Mouse (Mus musculus) hindbrain, embryonic 13.5 days (tissue): ENCODE measurements at regions not wholly inside any gene's neighbourhood (a gene's known extent, or its start where the extent isn't known, plus 50 kb on each side); places are given as distances from the start of the nearest gene placed in this dataset.
A peak's percentile ranks its signal among the peaks of the same experiment; 100 is the strongest.

Source experiments
- ATAC-seq: fragments of 200-750 bp; cut with Nextera tagmentation; 2 replicates; pipeline ENCODE4 v1.8.0; 2017; ENCODE audit warnings: moderate TSS enrichment; ENCODE audit not compliant: low FRiP score
- H3K27ac ChIP-seq: fragments of 300-500 bp; sonication (generic); 2 replicates; pipeline ENCODE4 v1.5.1; 2015; ENCODE audit warnings: inconsistent platforms, mild to moderate bottlenecking, moderate library complexity
- H3K27me3 ChIP-seq: fragments of 300-500 bp; sonication (generic); 2 replicates; pipeline ENCODE4 v1.6.1; 2015; ENCODE audit warnings: mild to moderate bottlenecking, inconsistent platforms
- H3K36me3 ChIP-seq: fragments of 300-500 bp; sonication (generic); 2 replicates; pipeline ENCODE4 v1.6.1; 2015; ENCODE audit warnings: mild to moderate bottlenecking, inconsistent platforms
- H3K4me1 ChIP-seq: fragments of 300-500 bp; sonication (generic); replicated peaks from 2 replicates; pipeline ENCODE4 v1.6.1; 2015; ENCODE audit warnings: inconsistent platforms
- H3K4me2 ChIP-seq: fragments of 300-500 bp; sonication (generic); 2 replicates; pipeline ENCODE4 v1.6.1; 2015; ENCODE audit warnings: inconsistent platforms, mild to moderate bottlenecking, moderate library complexity
- H3K4me3 ChIP-seq: fragments of 300-500 bp; sonication (generic); 2 replicates; pipeline ENCODE4 v1.5.1; 2015; ENCODE audit warnings: mild to moderate bottlenecking, inconsistent platforms
- H3K9ac ChIP-seq: fragments of 300-500 bp; sonication (generic); 2 replicates; pipeline ENCODE4 v1.6.1; 2015; ENCODE audit warnings: mild to moderate bottlenecking, inconsistent platforms
- H3K9me3 ChIP-seq: fragments of 300-500 bp; sonication (generic); 2 replicates; pipeline ENCODE4 v1.6.1; 2016; ENCODE audit warnings: inconsistent platforms
- WGBS: fragments of 180-500 bp; shearing (Covaris S2); methylation state at CpG from one replicate; pipeline ENCODE4 v1.1.7; 2015; 5-methylcytosine and 5-hydroxymethylcytosine counted together

- Histone ChIP-seq H3K27me3 (no peaks in the 10 kb centered on the region), H3K36me3 (no peaks in the 10 kb centered on the region), H3K9me3 (no peaks in the 10 kb centered on the region), H3K27ac (no peak overlapping the region), H3K4me3 (no peak overlapping the region), H3K9ac (no peak overlapping the region), H3K4me1 (peaks cover 19% of the 10 kb centered on the region), H3K4me2 (no peak overlapping the region)
- WGBS: 59% methylated on average over 7 of the region's 7 CpGs
- no peak for ATAC-seq
Measured at GRCm38 (mm10) chr14:68447240-68447923, 846.7 kb downstream of the Synb start.

DNA sequence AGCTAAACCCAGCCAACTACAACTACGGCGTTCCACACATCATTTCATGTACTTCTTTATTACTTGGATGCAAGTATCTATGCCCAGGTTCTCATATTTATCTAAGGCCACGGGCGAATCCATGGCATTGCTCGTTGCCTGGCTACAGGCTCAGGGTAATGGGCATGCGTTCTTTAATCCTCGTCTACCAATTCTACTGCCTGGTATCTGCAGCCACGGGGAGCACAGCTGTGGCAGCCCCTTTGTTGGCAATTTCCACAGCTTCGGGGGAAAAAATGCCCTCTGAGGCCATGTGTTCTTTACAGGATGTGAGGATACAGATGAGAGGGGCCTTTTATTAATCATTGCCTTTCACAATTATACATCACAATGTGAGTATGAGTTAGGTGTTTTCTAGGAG, 860.8 kb downstream of the Synb start:
- Histone ChIP-seq H3K27me3 (no peaks in the 10 kb centered on the region), H3K9me3 (no peaks in the 10 kb centered on the region), H3K36me3 (no peaks in the 10 kb centered on the region), H3K4me1 (peaks cover 4% of the 10 kb centered on the region), H3K9ac (no peak overlapping the region), H3K4me2 (no peak overlapping the region), H3K27ac (peak overlapping the region; percentile 60), H3K4me3 (no peak overlapping the region)
- WGBS: 50% methylated on average over 9 of the region's 9 CpGs
- 0 out of 2 replicates have a peak, but pooled peaks have one; percentile 28 for ATAC-seq

- Histone ChIP-seq H3K9ac (no peak overlapping the region), H3K9me3 (no peaks in the 10 kb centered on the region), H3K27me3 (no peaks in the 10 kb centered on the region), H3K4me1 (peaks cover 4% of the 10 kb centered on the region), H3K4me3 (no peak overlapping the region), H3K27ac (no peak overlapping the region), H3K4me2 (no peak overlapping the region), H3K36me3 (no peaks in the 10 kb centered on the region)
- ATAC-seq: no peak
- 67% methylated on average over 2 of the region's 2 CpGs for WGBS
Measured at GRCm38 (mm10) chr14:68432111-68432510, 862.0 kb downstream of the Synb start.

- no peaks in the 10 kb centered on the region for H3K9me3 ChIP-seq
- H3K27ac ChIP-seq: no peak overlapping the region
- H3K4me2 ChIP-seq: no peak overlapping the region
- no peaks in the 10 kb centered on the region for H3K4me1 ChIP-seq
- H3K9ac ChIP-seq: no peak overlapping the region
- no peak overlapping the region for H3K4me3 ChIP-seq
- H3K36me3 ChIP-seq: no peaks in the 10 kb centered on the region
- no peak for ATAC-seq
- no peaks in the 10 kb centered on the region for H3K27me3 ChIP-seq
- 91% methylated on average over 1 of the region's 1 CpGs for WGBS
Measured at GRCm38 (mm10) chr14:68427235-68427634, 866.9 kb downstream of the Synb start.

DNA sequence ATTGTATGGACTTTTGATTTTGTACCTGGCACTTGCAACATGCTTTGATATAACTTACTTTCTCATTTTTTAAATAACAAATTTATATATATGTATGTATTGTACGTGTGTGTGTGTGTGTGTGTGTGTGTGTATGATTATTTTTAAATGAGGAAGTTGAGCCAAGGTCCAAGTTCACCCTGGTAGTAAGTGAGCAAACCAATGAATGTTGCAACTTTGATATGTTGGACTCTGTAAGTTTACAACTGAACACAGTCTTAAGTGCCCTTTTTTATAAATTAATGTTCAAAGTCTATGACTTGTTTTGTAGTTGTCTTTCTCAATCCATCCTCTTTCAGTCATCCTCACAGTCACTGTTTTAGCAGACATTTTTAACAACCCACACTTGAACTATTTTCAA, 901.7 kb downstream of the Synb start:
- H3K4me3 ChIP-seq: no peak overlapping the region

GRCm38 (mm10) chr14:68391875-68392274, 902.2 kb downstream of the Synb start:
- WGBS: 8% methylated on average over 3 of the region's 3 CpGs
- Histone ChIP-seq H3K4me3 (no peak overlapping the region), H3K27me3 (no peaks in the 10 kb centered on the region), H3K4me1 (peaks cover 13% of the 10 kb centered on the region), H3K27ac (peak overlapping the region; percentile 55), H3K9ac (no peak overlapping the region), H3K36me3 (no peaks in the 10 kb centered on the region), H3K9me3 (no peaks in the 10 kb centered on the region), H3K4me2 (no peak overlapping the region)
- no peak for ATAC-seq

More for the DNA sequence above, 901.7 kb downstream of the Synb start:
- peak overlapping the region; percentile 55; the same call in 1 of the 2 replicates for H3K27ac ChIP-seq
- no peak overlapping the region for H3K9ac ChIP-seq
- 84% methylated on average over 1 of the region's 1 CpGs for WGBS
- no peak overlapping the region for H3K4me2 ChIP-seq
- H3K27me3 ChIP-seq: no peaks in the 10 kb centered on the region
- H3K9me3 ChIP-seq: no peaks in the 10 kb centered on the region
- ATAC-seq: no peak
- no peaks in the 10 kb centered on the region for H3K36me3 ChIP-seq
- peaks cover 13% of the 10 kb centered on the region for H3K4me1 ChIP-seq

DNA sequence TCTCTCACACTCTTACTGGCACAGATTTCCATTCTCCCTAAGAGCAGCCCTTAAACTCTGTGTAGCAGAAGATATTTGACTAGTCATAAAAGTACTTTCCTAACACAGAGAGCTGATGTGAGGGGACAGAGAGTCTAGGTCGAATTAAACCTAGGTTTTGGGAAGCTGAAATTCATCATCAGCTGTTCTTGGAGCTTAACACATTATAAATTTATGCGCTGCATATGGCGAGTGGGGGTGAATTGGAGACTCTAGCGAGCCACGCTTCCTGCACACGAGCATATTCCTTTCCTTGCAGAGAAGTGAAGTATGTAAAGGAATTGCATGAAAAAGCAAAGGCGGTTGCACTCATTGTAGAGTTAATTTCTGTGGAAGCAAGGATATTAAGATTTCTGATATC, 912.4 kb downstream of the Synb start:
- H3K27ac ChIP-seq: peak overlapping the region; percentile 77
- H3K4me2 ChIP-seq: no peak overlapping the region
- no peaks in the 10 kb centered on the region for H3K9me3 ChIP-seq
- H3K27me3 ChIP-seq: no peaks in the 10 kb centered on the region
- no peak overlapping the region for H3K4me3 ChIP-seq
- H3K9ac ChIP-seq: no peak overlapping the region
- WGBS: 56% methylated on average over 7 of the region's 7 CpGs
- no peak for ATAC-seq
- H3K4me1 ChIP-seq: peaks cover 14% of the 10 kb centered on the region
- H3K36me3 ChIP-seq: no peaks in the 10 kb centered on the region

DNA sequence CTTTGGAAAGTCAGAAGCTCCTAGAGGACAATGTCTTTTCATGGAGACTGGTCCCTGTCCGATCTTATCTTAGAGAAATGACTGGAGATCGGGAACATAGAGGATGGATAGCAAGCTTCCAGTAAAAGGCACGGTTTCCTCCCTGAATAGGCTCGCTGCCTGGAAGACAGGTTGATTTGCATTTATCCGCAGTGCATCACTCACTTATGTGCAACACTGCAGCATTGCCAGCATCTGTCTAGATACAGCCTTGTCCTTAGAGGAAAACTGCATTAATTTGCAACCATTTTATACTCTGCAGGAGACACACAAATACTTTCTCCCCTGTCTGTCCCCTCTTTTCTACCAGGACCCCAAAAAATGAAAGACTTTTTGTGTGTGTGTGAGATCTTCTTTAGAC, 926.4 kb downstream of the Synb start:
- Histone ChIP-seq H3K4me1 (peaks cover 13% of the 10 kb centered on the region; the same call in 1 of the 2 replicates), H3K36me3 (no peaks in the 10 kb centered on the region), H3K4me3 (no peak overlapping the region), H3K9ac (no peak overlapping the region), H3K9me3 (no peaks in the 10 kb centered on the region), H3K27me3 (no peaks in the 10 kb centered on the region), H3K4me2 (no peak overlapping the region), H3K27ac (0 out of 2 replicates have a peak overlapping the region, but pooled peaks have one; percentile 24)
- 52% methylated on average over 5 of the region's 5 CpGs for WGBS
- ATAC-seq: no peak

DNA sequence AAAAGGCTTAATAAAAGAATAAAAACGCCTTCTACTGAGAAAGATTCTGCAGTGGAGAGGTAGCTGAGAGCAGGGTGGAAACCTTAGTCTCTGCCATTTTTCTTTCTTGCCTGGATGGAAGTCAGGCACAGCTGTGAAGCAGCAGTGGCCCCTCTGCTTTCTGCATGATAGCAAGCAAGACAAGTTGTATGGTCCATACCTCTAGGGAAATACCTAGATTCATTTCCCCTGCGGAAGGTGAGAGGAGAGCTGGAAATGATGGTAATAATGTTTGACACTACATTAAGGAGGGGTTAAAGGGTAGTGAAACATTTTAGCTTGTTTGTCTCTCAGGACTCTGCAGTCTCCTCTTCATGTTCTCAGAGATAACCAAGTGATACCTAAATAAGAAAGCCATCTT, 930.2 kb downstream of the Synb start:
- H3K4me3 ChIP-seq: no peak overlapping the region
- WGBS: 53% methylated on average over 2 of the region's 2 CpGs
- H3K9ac ChIP-seq: no peak overlapping the region
- H3K9me3 ChIP-seq: no peaks in the 10 kb centered on the region
- H3K4me2 ChIP-seq: no peak overlapping the region
- H3K27ac ChIP-seq: no peak overlapping the region
- no peak for ATAC-seq
- H3K27me3 ChIP-seq: no peaks in the 10 kb centered on the region
- no peaks in the 10 kb centered on the region for H3K36me3 ChIP-seq
- peaks cover 25% of the 10 kb centered on the region for H3K4me1 ChIP-seq

DNA sequence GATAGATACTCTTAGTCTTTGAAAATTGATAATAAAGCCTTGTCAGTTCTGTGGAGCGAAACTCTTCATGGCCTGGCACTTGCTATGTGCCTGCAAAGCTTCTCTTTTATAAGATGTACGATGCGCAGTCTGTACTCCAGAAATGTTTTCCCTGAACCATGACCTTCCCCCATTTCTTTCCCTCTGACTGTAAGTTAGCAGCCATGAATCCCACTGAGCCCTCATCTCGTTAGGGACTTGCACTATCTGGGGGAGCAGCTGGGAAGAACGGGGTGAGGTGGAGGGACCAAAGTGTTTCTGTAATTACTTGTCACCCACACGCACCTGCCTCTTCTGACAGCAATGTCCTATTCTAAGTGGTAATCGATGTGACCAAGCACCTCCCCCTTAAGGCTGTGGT, 932.1 kb downstream of the Synb start:
- Histone ChIP-seq H3K9me3 (no peaks in the 10 kb centered on the region), H3K9ac (no peak overlapping the region), H3K27ac (peak overlapping the region; percentile 80), H3K4me2 (no peak overlapping the region), H3K4me1 (peaks cover 18% of the 10 kb centered on the region), H3K36me3 (no peaks in the 10 kb centered on the region), H3K4me3 (no peak overlapping the region), H3K27me3 (no peaks in the 10 kb centered on the region)
- whole genome bisulfite sequencing: 41% methylated on average over 7 of the region's 7 CpGs
- peak; percentile 72 for ATAC-seq

GRCm38 (mm10) chr14:68361481-68361880, 932.6 kb downstream of the Synb start:
- peak overlapping the region; percentile 80 for H3K27ac ChIP-seq
- no peaks in the 10 kb centered on the region for H3K27me3 ChIP-seq
- peaks cover 19% of the 10 kb centered on the region for H3K4me1 ChIP-seq
- H3K4me2 ChIP-seq: no peak overlapping the region
- no peak overlapping the region for H3K4me3 ChIP-seq
- H3K36me3 ChIP-seq: no peaks in the 10 kb centered on the region
- ATAC-seq: peak; percentile 57; the same call in 1 of the 2 replicates
- no peaks in the 10 kb centered on the region for H3K9me3 ChIP-seq
- WGBS: 43% methylated on average over 6 of the region's 6 CpGs
- H3K9ac ChIP-seq: no peak overlapping the region

DNA sequence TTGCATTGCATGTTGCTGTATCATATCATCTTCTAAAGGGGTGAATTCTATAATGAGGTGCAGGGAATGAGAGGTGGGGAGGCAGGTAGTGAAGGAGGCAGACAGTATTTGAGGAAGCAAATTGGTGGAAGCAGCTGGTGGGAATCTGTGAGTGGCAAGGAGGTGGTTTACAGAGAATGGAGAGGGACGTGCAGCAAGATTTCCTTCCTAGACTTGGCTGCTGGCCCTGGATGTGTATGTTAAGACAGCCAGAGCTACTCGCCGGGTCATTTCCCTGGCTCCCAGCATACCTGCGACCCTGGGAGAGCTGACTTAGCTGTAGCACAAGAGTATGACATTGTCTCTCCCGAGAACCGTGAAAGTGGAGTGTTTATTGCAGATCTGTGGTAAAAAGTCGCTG, 937.7 kb downstream of the Synb start:
- no peak overlapping the region for H3K9ac ChIP-seq
- no peaks in the 10 kb centered on the region for H3K36me3 ChIP-seq
- no peak overlapping the region for H3K4me2 ChIP-seq
- no peaks in the 10 kb centered on the region for H3K27me3 ChIP-seq
- peaks cover 20% of the 10 kb centered on the region for H3K4me1 ChIP-seq
- no peak for ATAC-seq
- 74% methylated on average over 7 of the region's 7 CpGs for WGBS
- H3K4me3 ChIP-seq: no peak overlapping the region
- H3K9me3 ChIP-seq: no peaks in the 10 kb centered on the region
- peak overlapping the region; percentile 49 for H3K27ac ChIP-seq

DNA sequence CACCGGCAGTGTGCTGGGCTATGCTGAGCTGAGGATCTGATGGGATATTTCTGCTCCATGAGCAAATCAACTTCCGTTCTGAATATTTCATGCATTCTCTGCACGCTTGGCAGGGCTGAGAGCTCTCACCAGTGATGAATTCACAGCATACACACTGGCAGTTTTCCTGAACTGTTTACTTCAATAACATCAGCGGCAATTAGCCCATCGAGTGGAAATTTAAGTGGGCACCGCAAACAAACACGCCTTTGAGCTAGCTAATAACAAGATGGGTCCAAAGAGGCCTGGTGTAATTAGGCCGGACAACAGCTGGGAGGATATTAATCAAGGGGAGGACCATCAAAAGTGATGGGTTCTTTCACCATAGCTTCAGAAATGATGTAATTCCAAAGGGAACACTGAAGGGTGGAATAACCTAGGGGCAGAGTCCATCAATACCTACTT, 938.6 kb downstream of the Synb start:
- Histone ChIP-seq H3K4me2 (no peak overlapping the region), H3K4me1 (peaks cover 19% of the 10 kb centered on the region), H3K9me3 (no peaks in the 10 kb centered on the region), H3K27me3 (no peaks in the 10 kb centered on the region), H3K4me3 (no peak overlapping the region), H3K27ac (peak overlapping the region; percentile 66), H3K9ac (no peak overlapping the region), H3K36me3 (no peaks in the 10 kb centered on the region)
- WGBS: 32% methylated on average over 8 of the region's 8 CpGs
- peak; percentile 46 for ATAC-seq
